Mouse (Mus musculus): Measurements from ENCODE around the gene Ntn1.

Ntn1 gene

GRCm38 (mm10) chr11:68187242-68187641, 213.4 kb downstream of the Ntn1 start:
- no peak for DNase-seq (ENCODE audit: low spot score in 2 of 2)

GRCm38 (mm10) chr11:68185647-68186046, 215.0 kb downstream of the Ntn1 start:
- DNase-seq (ENCODE audit: low spot score in 2 of 2) = no peak

- DNase-seq (ENCODE audit: low spot score in 2 of 2) = no peak
Measured at GRCm38 (mm10) chr11:68177415-68177814, 223.2 kb downstream of the Ntn1 start.

- no peak for DNase-seq (ENCODE audit: low spot score in 2 of 2)
Measured at GRCm38 (mm10) chr11:68176550-68176949, 224.1 kb downstream of the Ntn1 start.

- DNase-seq (ENCODE audit: low spot score in 2 of 2) = no peak
Measured at GRCm38 (mm10) chr11:68172648-68173045, 228.0 kb downstream of the Ntn1 start.

- DNase-seq (ENCODE audit: low spot score in 2 of 2) = no peak
Measured at GRCm38 (mm10) chr11:68171973-68172647, 228.5 kb downstream of the Ntn1 start.

- DNase-seq (ENCODE audit: low spot score in 2 of 2) = no peak
Measured at GRCm38 (mm10) chr11:68168427-68168826, 232.2 kb downstream of the Ntn1 start.

- DNase-seq (ENCODE audit: low spot score in 2 of 2) = no peak
Measured at GRCm38 (mm10) chr11:68164408-68164807, 236.2 kb downstream of the Ntn1 start.

GRCm38 (mm10) chr11:68159867-68160266, 240.8 kb downstream of the Ntn1 start:
- no peak for DNase-seq (ENCODE audit: low spot score in 2 of 2)
